8 mouse cellular contexts compared by ENCODE assay signal in genomic region chr19:16903106-16903505, GRCm38 (mm10). TPM values are rescaled to one million over a fixed set of nuclear protein-coding genes. Genes with fewer than 3 reads are reported as not detected.
A peak's percentile ranks its signal among the peaks of the same experiment; 100 is the strongest.
DNase-seq lines count a peak whose midpoint lies in the region; ATAC-seq lines count a peak whose summit lies in the region.

No protein-coding gene starts in this region.

- peak; percentile 72 to 81 for ATAC-seq in hematopoietic stem cell, adult 5-6 weeks (replicated peaks in 1 of 2; ENCODE audit: insufficient read depth in 1 of 2, low FRiP score in 2 of 2, low TSS enrichment in 1 of 2, low read depth in 1 of 2, poor library complexity in 2 of 2, severe bottlenecking in 2 of 2)

- DNase-seq in heart, adult 11 months: peak; percentile 91
- DNase-seq in heart, postnatal 25 days (ENCODE audit: low spot score): no peak
- DNase-seq in urinary bladder, postnatal 14 days (ENCODE audit: low spot score): peak; percentile 23
- DNase-seq in urinary bladder, postnatal 4 days (ENCODE audit: low spot score in 2 of 2): no peak
- DNase-seq in thymus, postnatal 14 days: peak; percentile 28
- DNase-seq in cerebellum, adult 11 months: no peak
- DNase-seq in Muller cell, postnatal 12 days (ENCODE audit: inconsistent ontology term): no peak

- intact Hi-C loops in heart, postnatal 25 days (cut with DNase I): loop anchor here (2.0 kb wide), 1 partner anchor 128 kb away; no protein-coding TSS in a partner anchor

RNA-seq across cellular contexts. Expression of gene Foxb2, which starts 29.5 kb away (rescaled TPM):
- total RNA-seq in heart, postnatal 25 days (2021): not detected
- total RNA-seq in hematopoietic stem cell, adult 5-6 weeks (2017): not detected in 2 replicates

RNA-seq across cellular contexts. Expression of gene Prune2, which starts 52.8 kb away (rescaled TPM):
- total RNA-seq in heart, postnatal 25 days (2021): 10 to 100 TPM; 29.0 to 32.9 TPM
- total RNA-seq in hematopoietic stem cell, adult 5-6 weeks (2017): 6.3 and 7.0 TPM in 2 replicates

Comparison
In these comparisons a context has a peak if more than half of its experiments do, and no peak if none do; other contexts are left out.
1. DNase-seq: peak in heart, adult 11 months (single experiment), urinary bladder, postnatal 14 days (single experiment) and thymus, postnatal 14 days (single experiment); none in heart, postnatal 25 days (single experiment), urinary bladder, postnatal 4 days (0 of 2), cerebellum, adult 11 months (single experiment) and Muller cell, postnatal 12 days (single experiment).